Mouse (Mus musculus) spleen, postnatal 36 days (tissue): ENCODE measurements around the gene Tnfsf13.
"Not testable (repeated sequence)": the region's sequence is repeated elsewhere in the genome, so short reads cannot be mapped to it uniquely, and the experiment has no call there.

Experiments
- DNase-seq, 2 experiments: peaks; one replicate each; pipeline ENCODE4 v3.0.0; 2022; ENCODE audit warnings: low spot score in 2 of 2, mixed read lengths in 1 of 2

The Tnfsf13 gene

GRCm38 (mm10) chr11:69685526-69686148 is at the start of gene Tnfsf13:
Gene Tnfsf13, minus strand, starts transcription at chr11:69685784.
- DNase-seq: no peak

- DNase-seq: not testable (repeated sequence)
These were observed 45.8 kb upstream of the Tnfsf13 start for GRCm38 (mm10) chr11:69731408-69731807.

GRCm38 (mm10) chr11:69729063-69729462 is 43.5 kb upstream of the Tnfsf13 start:
- peak; percentile 47 to 58 for DNase-seq

DNA sequence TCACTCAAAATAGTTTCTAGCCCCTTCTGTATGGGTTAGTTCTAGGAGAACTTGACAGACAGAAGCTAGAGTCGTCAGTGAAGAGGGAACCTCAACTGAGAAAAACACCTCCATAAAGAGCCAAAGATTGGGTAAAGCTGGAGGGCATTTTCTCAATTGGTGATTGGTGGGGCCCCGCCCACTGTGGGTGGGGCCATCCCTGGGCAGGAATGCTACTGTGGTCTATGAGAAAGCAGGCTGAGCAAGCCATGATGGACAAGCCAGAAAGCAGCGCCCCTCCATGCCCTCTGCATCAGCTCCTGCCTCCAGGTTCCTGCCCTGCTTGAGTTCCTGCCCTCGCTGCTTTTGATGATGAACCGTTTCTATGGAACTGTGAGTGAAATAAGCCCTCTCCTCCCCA is 40.4 kb upstream of the Tnfsf13 start:
- peak in 1 of 2 experiments; percentile 27 for DNase-seq

DNA sequence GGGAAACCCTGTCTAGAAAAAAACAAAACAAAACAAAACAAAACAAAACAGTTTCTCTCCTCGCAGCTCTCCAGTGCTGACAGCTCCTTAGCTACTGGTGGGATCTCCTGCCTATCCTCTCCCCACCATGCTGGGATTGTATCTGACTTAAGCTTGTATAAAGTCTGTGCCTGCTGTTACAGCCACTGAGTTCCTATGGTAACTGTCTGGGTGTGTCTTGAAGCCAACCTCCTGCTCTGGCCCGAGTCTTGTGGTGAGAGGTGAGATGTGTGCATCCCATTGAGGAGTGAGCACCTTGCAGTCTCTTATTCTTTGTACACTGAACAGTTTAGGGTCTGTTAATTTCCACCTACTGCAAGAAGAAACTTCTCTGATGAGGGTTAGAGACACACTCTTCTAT is 37.5 kb upstream of the Tnfsf13 start:
- no peak for DNase-seq

- no peak for DNase-seq
These were observed 35.3 kb upstream of the Tnfsf13 start for GRCm38 (mm10) chr11:69720852-69721251.

- no peak for DNase-seq
These were observed 33.8 kb upstream of the Tnfsf13 start for GRCm38 (mm10) chr11:69719423-69719822.

GRCm38 (mm10) chr11:69718661-69719060 is 33.1 kb upstream of the Tnfsf13 start:
- peak in 1 of 2 experiments; percentile 26 for DNase-seq

DNA sequence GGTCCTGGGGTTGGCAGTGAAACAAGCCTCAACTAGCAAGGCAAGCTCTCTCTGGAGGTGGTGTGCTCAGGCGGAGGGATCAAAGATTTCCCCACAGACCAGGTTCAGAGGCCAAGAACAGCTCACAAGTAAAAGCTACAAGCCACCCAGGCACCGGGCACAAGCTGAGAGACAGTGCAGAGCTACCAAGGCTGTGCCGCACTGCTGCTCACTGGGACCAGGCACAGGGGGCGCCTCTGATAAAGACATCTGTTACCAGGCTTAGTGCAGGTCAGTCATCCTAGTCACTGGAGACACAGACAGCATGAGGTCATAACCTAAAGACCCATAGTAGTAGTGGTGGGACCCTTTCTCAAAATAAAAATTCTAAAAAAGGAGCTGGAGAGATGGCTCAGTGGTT is 31.4 kb upstream of the Tnfsf13 start:
- DNase-seq: no peak

DNA sequence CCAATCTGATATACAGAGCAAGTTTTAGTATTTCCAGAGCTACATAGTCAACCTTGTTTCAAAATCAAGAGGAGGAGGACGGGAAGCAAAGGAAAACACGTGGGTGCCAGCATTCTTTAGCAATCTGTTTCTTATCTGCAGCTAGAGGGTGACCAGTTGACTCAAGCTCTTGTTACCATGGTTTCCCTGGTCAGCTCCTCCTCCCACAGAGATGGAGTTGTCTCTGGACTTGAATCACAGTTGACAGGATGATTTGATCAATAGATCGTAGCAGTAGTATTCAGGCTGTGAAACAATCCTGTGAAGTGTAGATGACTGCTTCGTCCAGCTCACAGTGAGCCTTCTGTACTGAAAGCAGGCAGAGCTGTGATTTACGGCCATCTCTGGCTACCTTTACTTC is 30.3 kb upstream of the Tnfsf13 start:
- no peak for DNase-seq

- no peak for DNase-seq
These were observed 29.9 kb upstream of the Tnfsf13 start for GRCm38 (mm10) chr11:69715482-69715881.

DNA sequence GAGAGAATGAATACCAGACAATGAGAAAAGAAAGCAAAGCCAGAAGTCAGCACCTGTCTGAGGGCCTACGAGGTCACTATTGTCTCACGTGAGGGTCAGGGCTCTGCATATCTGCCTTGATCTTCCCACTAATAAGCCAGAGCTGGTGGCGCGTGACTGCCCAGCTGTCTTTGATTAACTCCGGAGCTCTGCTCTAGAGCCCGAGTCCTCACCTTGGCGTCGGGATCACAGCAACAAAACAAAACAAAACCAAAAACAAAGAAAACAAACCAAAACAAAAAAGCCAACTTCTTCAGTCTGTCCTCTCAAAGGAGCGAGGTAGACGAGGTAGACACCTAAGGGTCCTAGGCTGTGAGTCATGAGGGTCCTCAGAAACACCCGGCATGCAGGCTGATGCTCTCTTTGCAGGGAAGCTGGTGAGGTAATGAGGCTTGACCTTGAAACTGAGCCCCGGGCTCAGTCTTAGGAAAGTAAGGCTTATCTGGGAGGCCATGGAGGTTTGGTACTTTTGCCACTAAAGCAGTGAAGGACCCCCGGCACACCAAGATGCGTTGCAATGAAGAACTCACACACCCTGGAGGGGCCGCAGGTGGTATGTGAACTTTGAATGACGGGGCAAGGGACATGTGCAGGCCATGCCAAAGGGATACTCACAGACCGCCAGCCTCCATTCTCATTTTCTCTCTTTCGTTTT is 29.2 kb upstream of the Tnfsf13 start:
- no peak for DNase-seq

- DNase-seq: no peak
These were observed 27.5 kb upstream of the Tnfsf13 start for GRCm38 (mm10) chr11:69712954-69713672.

DNA sequence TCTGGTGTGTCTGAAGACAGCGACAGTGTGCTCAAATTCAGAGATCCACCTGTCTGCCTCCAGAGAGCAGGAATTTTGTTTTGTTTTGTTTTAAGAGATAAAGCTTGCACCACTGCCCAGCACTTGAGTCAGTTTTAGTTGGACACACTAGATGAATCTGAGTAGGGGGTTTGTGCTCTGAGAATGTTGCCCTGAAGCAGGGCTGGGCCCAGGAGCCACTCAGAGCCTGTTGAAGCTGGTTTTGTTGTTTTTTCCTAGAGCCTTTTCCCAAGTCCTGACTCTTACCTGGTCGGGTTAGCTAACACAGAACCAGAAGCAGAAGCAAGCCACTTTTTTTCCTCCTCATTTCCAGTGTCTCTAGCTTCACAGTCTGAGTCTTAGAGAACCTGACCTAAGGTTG is 25.5 kb upstream of the Tnfsf13 start:
- DNase-seq: no peak

DNA sequence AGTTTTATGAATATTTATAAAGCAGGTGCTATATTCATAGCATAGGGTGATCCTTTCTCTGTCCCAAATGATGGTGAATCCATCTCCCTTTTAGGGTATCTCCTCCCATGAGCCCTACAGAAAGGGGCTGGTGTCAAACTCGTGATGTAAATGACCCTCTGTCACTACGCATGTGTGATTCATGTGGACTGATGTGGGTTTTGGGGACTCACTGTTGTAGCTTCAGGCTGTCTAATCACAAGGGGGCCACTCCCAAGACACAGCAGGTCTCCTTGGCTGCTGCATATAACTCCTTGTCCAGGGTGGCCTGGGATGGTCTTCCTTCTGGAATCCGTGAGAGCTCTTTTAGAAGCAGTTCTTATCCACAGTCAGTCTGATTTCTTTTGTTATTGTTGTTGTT is 24.9 kb upstream of the Tnfsf13 start:
- DNase-seq: no peak

DNA sequence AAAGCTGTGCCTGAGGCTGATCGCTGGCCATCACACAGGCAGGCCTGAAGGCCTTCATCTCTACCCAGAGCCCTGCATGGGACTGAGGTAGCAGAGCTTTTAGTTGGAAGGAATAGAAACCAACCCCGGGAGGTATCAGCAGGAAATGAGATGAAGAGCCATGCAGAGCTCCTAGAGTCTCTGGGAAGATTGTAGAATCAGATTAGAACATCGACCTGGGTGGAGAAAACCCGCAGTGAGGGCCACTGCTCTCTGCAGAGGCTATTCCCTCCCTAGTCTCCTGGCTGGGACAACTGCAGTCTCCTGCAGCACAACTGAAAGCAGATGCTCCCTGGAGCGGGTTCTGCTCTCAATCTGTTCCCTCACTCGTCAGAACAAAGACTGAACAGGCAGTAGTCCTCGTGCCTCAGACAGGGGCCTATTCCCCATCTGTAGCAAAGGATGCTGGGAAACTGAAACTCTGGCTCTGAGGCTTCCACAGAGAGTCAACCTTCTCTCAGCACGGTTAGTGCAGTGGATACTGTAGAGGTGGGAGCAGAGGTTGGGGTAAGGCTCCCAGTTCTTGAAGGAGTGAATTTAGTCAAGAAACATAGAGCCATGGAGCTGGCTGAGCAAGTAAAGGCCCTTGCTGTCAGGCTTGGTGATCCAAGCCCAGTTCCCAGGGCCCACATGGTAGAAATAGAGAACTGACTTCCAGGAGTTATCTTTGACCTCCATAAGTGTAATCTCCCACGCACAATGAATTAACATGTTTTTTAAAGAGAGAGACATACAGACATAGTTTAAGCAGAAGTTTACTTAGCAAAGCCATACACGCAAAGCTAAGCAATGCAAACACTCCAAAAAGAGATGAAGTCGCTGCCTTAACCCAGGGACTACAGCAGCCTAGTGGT is 24.2 kb upstream of the Tnfsf13 start:
- no peak for DNase-seq

DNA sequence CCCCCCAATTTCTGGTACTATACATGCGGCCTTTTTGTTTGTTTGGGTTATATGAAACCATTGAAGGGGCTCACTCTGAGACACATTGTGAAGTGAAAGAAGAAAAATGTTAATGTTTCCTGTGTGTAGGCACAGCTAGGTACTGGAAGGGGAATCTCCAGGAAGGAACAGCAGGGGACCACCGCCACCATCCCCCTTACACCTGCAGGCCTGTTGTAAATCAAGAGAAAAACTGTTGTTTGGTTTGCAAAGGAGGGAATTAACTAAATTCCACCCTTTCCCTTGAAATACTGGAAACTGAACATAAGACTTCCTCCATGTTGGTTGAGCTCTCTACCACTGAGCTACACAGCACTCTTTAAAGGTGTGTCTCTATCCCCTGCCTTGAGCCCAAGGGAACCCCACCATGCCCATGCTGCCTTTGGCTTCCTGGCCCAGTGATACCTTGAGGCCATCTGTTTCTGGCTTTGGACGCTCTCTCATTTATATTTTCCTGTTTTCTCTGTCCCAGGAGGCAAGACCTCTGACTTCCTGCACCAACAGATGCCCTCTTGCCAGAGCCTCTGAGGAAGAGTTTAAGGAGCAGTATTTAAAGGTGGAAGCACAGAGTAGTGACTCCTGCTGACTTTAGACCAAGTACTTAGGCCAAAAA is 23.2 kb upstream of the Tnfsf13 start:
- DNase-seq: no peak

GRCm38 (mm10) chr11:69707873-69708381 is 22.3 kb upstream of the Tnfsf13 start:
- DNase-seq: no peak

- no peak for DNase-seq
These were observed 21.9 kb upstream of the Tnfsf13 start for GRCm38 (mm10) chr11:69707480-69707847.

- DNase-seq: no peak
These were observed 21.3 kb upstream of the Tnfsf13 start for GRCm38 (mm10) chr11:69706775-69707479.

DNA sequence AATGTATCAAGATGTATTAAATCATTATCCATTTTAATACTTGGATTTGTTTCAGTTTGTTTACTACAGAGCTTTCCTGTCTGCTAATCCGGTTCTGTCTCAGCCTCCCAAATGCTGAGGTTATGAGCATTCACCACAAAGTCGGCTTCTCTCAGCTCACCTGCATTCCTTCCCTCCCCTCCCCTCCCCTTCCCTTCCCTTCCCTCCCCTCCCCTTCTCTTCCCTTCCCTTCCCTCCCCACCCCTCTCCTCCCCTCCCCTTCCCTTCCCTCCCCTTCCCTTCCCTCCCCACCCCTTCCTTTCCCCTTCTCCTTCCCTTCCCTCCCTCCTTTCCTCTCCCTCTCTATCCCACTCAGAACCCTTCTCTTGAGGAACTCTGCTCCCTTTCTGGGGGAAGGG is 19.0 kb upstream of the Tnfsf13 start:
- DNase-seq: no peak
